Mouse (Mus musculus) stomach, embryonic 14.5 days (tissue): ENCODE measurements around the gene Pla2r1. TPM values are rescaled to one million over a fixed set of nuclear protein-coding genes. Genes with fewer than 3 reads are reported as not detected.

Experiments used
- ATAC-seq: fragments of 200-750 bp; cut with Nextera tagmentation; 2 replicates; pipeline ENCODE4 v1.8.0; 2017; ENCODE audit warnings: low read depth, moderate TSS enrichment; ENCODE audit not compliant: insufficient number of reproducible peaks, insufficient read depth, low FRiP score
- H3K27ac ChIP-seq: fragments of 300-500 bp; sonication (generic); 2 replicates; pipeline ENCODE4 v1.5.1; 2014; ENCODE audit warnings: mild to moderate bottlenecking, low read length, moderate library complexity, mixed read lengths
- H3K27me3 ChIP-seq: fragments of 300-500 bp; sonication (generic); 2 replicates; pipeline ENCODE4 v1.6.1; 2014; ENCODE audit warnings: low read length, control low read depth, mixed read lengths; ENCODE audit not compliant: control insufficient read depth, insufficient read depth
- H3K36me3 ChIP-seq: fragments of 300-500 bp; sonication (generic); 2 replicates; pipeline ENCODE4 v1.6.1; 2014; ENCODE audit warnings: mild to moderate bottlenecking, control low read depth, low read length, moderate library complexity, mixed read lengths; ENCODE audit not compliant: control insufficient read depth, insufficient read depth
- H3K4me1 ChIP-seq: fragments of 300-500 bp; sonication (generic); 2 replicates; pipeline ENCODE4 v1.6.1; 2014; ENCODE audit warnings: low read length, control low read depth, mixed read lengths; ENCODE audit not compliant: control insufficient read depth, insufficient read depth
- H3K4me2 ChIP-seq: fragments of 300-500 bp; sonication (generic); replicated peaks from 2 replicates; pipeline ENCODE4 v1.6.1; 2014; ENCODE audit warnings: low read depth, low read length, control low read depth
- H3K4me3 ChIP-seq: fragments of 300-500 bp; sonication (generic); 2 replicates; pipeline ENCODE4 v1.5.1; 2014; ENCODE audit warnings: low read depth, low read length, control low read depth
- H3K9ac ChIP-seq: fragments of 300-500 bp; sonication (generic); replicated peaks from 2 replicates; pipeline ENCODE4 v1.6.1; 2014; ENCODE audit warnings: low read depth, mild to moderate bottlenecking, control low read depth, low read length, moderate library complexity, mixed read lengths
- H3K9me3 ChIP-seq: fragments of 300-500 bp; sonication (generic); 2 replicates; pipeline ENCODE4 v1.6.1; 2016; ENCODE audit warnings: low read depth, low read length, control low read depth; ENCODE audit not compliant: control insufficient read depth
- WGBS: fragments of 180-500 bp; shearing (Covaris S2); extraction: QIAGEN DNeasy Blood & Tissue Kit; methylation state at CpG from one replicate; pipeline ENCODE4 v1.1.7; 2014; 5-methylcytosine and 5-hydroxymethylcytosine counted together
- polyA plus RNA-seq: library from polyadenylated mRNA; unstranded; fragments of >200 nt; fragmentation: Nextera tagmentation; extraction: Ambion mirVana; gene quantifications from 2 replicates; pipeline ENCODE4 v1.2.1, GENCODE M21; 2014

The Pla2r1 gene
- polyA plus RNA-seq, 1 experiment from 2014 or later: 3.8 TPM

GRCm38 (mm10) chr2:60407387-60407786 lies 145.7 kb downstream of the Pla2r1 start:
- H3K36me3 ChIP-seq: no peaks in the 10 kb centered on the region
- no peak overlapping the region for H3K27ac ChIP-seq
- no peak for ATAC-seq
- H3K4me3 ChIP-seq: no peak overlapping the region
- H3K4me1 ChIP-seq: no peaks in the 10 kb centered on the region
- 90% methylated on average over 2 of the region's 2 CpGs for WGBS
- no peaks in the 10 kb centered on the region for H3K27me3 ChIP-seq
- no peaks in the 10 kb centered on the region for H3K9me3 ChIP-seq
- no peak overlapping the region for H3K4me2 ChIP-seq
- no peak overlapping the region for H3K9ac ChIP-seq

GRCm38 (mm10) chr2:60405431-60405830 lies 147.7 kb downstream of the Pla2r1 start:
- Histone ChIP-seq H3K9ac (no peak overlapping the region), H3K27me3 (no peaks in the 10 kb centered on the region), H3K4me2 (no peak overlapping the region), H3K9me3 (no peaks in the 10 kb centered on the region), H3K4me1 (no peaks in the 10 kb centered on the region), H3K4me3 (no peak overlapping the region), H3K36me3 (no peaks in the 10 kb centered on the region), H3K27ac (no peak overlapping the region)
- 90% methylated on average over 5 of the region's 5 CpGs for WGBS
- no peak for ATAC-seq

GRCm38 (mm10) chr2:60404763-60405162 lies 148.3 kb downstream of the Pla2r1 start:
- 91% methylated on average over 7 of the region's 7 CpGs for whole genome bisulfite sequencing
- H3K4me2 ChIP-seq: no peak overlapping the region

GRCm38 (mm10) chr2:60401694-60402093 lies 151.4 kb downstream of the Pla2r1 start:
- Histone ChIP-seq H3K27ac (no peak overlapping the region), H3K36me3 (no peaks in the 10 kb centered on the region), H3K4me3 (no peak overlapping the region), H3K4me1 (no peaks in the 10 kb centered on the region), H3K4me2 (no peak overlapping the region), H3K27me3 (no peaks in the 10 kb centered on the region), H3K9me3 (no peaks in the 10 kb centered on the region), H3K9ac (no peak overlapping the region)
- ATAC-seq: no peak
- 69% methylated on average over 5 of the region's 5 CpGs for WGBS

More at GRCm38 (mm10) chr2:60404763-60405162, 148.3 kb downstream of the Pla2r1 start:
- no peaks in the 10 kb centered on the region for H3K27me3 ChIP-seq
- no peaks in the 10 kb centered on the region for H3K36me3 ChIP-seq
- no peak overlapping the region for H3K27ac ChIP-seq
- no peak for ATAC-seq
- H3K4me3 ChIP-seq: no peak overlapping the region
- H3K4me1 ChIP-seq: no peaks in the 10 kb centered on the region
- H3K9ac ChIP-seq: no peak overlapping the region
- H3K9me3 ChIP-seq: no peaks in the 10 kb centered on the region

GRCm38 (mm10) chr2:60393786-60394185 lies 159.3 kb downstream of the Pla2r1 start:
- Histone ChIP-seq H3K27me3 (no peaks in the 10 kb centered on the region), H3K27ac (no peak overlapping the region), H3K9me3 (no peaks in the 10 kb centered on the region), H3K4me1 (no peaks in the 10 kb centered on the region), H3K36me3 (no peaks in the 10 kb centered on the region), H3K4me3 (no peak overlapping the region), H3K4me2 (no peak overlapping the region), H3K9ac (no peak overlapping the region)
- 58% methylated on average over 6 of the region's 6 CpGs for WGBS
- no peak for ATAC-seq

GRCm38 (mm10) chr2:60392286-60392685 lies 160.8 kb downstream of the Pla2r1 start:
- H3K9ac ChIP-seq: no peak overlapping the region
- no peak overlapping the region for H3K27ac ChIP-seq
- ATAC-seq: no peak
- no peaks in the 10 kb centered on the region for H3K9me3 ChIP-seq
- 38% methylated on average over 4 of the region's 4 CpGs for WGBS
- H3K36me3 ChIP-seq: no peaks in the 10 kb centered on the region
- no peaks in the 10 kb centered on the region for H3K4me1 ChIP-seq
- no peaks in the 10 kb centered on the region for H3K27me3 ChIP-seq
- no peak overlapping the region for H3K4me3 ChIP-seq
- no peak overlapping the region for H3K4me2 ChIP-seq

GRCm38 (mm10) chr2:60387363-60387762 lies 165.7 kb downstream of the Pla2r1 start:
- Histone ChIP-seq H3K4me1 (no peaks in the 10 kb centered on the region), H3K9ac (no peak overlapping the region), H3K4me2 (no peak overlapping the region), H3K9me3 (no peaks in the 10 kb centered on the region), H3K36me3 (no peaks in the 10 kb centered on the region), H3K4me3 (no peak overlapping the region), H3K27me3 (no peaks in the 10 kb centered on the region), H3K27ac (no peak overlapping the region)
- WGBS: 80% methylated on average over 3 of the region's 3 CpGs
- no peak for ATAC-seq

GRCm38 (mm10) chr2:60386835-60387234 lies 166.3 kb downstream of the Pla2r1 start:
- no peak overlapping the region for H3K4me3 ChIP-seq
- WGBS: 76% methylated on average over 2 of the region's 2 CpGs
- no peak overlapping the region for H3K4me2 ChIP-seq
- H3K27me3 ChIP-seq: no peaks in the 10 kb centered on the region
- no peak overlapping the region for H3K9ac ChIP-seq
- no peak overlapping the region for H3K27ac ChIP-seq
- H3K36me3 ChIP-seq: no peaks in the 10 kb centered on the region
- no peaks in the 10 kb centered on the region for H3K4me1 ChIP-seq
- H3K9me3 ChIP-seq: no peaks in the 10 kb centered on the region
- ATAC-seq: no peak

- no peaks in the 10 kb centered on the region for H3K36me3 ChIP-seq
- no peak overlapping the region for H3K4me3 ChIP-seq
- no peak overlapping the region for H3K27ac ChIP-seq
- ATAC-seq: no peak
- H3K4me2 ChIP-seq: no peak overlapping the region
- H3K27me3 ChIP-seq: no peaks in the 10 kb centered on the region
- H3K9me3 ChIP-seq: no peaks in the 10 kb centered on the region
- no peak overlapping the region for H3K9ac ChIP-seq
- no peaks in the 10 kb centered on the region for H3K4me1 ChIP-seq
These were observed 168.4 kb downstream of the Pla2r1 start for GRCm38 (mm10) chr2:60384763-60385085.
